Mouse (Mus musculus) spleen, adult 10 weeks (tissue): Measurements from ENCODE around the gene Uqcrc2. TPM values are rescaled to one million over a fixed set of nuclear protein-coding genes. Genes with fewer than 3 reads are reported as not detected.

Experiments
- polyA plus RNA-seq: library from polyadenylated mRNA; stranded (reverse); fragments of 350-450 nt; fragmentation: Illumina TruSeq; extraction: RNeasy Lipid Tissue Mini Kit (QIAGEN cat#74804); gene quantifications from one replicate; pipeline ENCODE4 v1.2.3, GENCODE M21; 2015; ENCODE audit warnings: low replicate concordance; ENCODE audit not compliant: insufficient read depth

The Uqcrc2 gene
- polyA plus RNA-seq = 211 TPM

DNA sequence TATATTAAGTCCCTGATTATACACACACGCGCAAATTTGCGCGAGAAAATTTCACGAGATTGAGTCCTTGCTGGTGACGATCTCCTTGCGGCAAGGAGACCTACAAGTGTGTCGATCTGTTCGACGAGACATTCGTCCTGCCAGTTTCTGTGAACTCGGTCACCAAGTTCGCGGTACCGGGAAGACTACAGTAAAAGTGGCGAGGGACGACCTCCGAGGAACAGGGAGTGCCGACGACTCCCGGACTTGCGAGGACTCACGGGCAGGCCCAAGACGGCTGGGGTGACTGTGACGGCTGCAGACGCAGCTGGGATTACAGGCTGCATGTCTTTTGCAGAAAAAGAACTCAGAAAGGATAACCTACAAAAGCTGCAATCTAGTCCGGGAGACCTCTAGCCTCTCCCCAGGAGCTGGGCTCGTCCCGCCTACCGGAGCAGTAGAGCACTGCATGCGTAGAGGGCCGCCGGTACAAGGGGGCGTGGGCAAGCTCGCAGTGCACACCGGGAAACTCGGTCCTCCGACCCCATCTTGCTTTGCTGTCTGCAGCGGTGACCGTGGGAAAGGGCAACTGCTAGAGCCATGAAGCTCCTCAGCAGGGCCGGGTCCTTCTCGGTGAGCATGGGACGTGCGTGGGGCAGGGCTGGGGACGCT is at the start of gene Uqcrc2:
TSS of gene Uqcrc2 (plus strand) at position 466 of the 651 bp plus-strand sequence.

DNA sequence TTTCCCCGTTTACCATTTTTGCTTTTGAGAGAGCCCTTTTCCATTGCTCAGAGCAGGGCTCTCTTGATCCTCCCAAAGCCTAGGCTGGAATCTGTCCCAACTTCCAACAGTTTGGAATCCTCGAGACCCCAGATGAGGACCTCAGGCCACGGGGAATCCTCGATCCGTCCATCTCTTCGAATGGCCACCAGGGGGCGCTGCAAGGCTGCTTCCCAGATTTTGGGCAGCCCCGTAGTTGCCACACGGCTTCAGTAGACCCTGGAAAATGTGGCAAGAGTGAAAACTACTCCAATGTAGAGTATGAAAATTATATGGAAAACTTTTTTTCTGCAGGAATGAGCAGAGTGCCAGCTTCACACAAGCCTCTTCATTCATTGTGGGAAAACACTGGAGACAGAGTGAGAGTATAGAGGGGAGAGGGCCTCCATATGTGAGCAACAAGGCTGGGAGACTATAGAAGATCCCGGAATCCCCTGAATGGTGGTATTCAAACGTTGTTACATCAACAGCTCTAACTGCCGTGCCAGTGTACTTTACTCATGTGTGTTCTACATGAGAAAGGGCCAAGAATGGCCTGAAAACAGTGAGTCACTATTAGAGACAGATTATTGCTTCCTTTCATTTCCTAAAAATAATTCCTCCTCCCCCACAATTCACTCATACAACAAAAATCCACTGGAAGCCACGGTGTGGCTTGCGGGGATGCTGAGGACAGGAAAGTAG is 35.3 kb downstream of the Uqcrc2 start, which contains the start of gene Pdzd9:
TSS of gene Pdzd9 (minus strand) at position 191 of the 723 bp plus-strand sequence.

DNA sequence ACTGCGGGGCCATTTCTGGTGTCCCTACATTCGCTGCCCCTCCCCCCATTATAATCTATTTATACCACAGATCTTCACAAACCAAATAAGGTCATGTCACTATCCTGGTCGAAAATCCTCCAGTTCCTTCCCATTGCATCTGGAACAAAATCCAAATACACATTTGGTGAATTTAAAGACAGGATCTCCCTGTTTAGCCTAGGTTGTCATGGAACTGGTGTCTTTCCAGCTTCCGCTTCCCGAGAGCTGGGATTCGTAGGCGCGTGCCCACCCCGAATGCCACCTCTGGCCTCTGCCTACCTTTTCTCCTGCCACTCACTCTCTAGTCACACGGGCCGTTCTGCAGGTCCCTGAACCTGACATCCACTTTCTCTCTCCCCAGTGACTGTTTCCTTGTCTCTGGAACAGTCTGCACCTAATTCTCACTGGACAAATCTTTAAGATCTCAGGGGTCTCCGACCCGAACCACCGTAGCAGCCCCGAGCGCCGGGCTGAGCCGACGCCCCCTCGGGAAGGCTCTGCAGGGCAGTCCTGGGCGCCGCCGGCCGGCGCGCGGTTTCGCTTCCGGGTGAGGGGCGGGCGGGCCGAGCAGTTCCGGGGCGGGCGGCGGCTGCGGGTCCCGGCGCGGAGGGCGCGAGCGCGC is 42.1 kb downstream of the Uqcrc2 start, which contains the start of gene Mosmo:
TSS of gene Mosmo (plus strand) at position 618 of the 643 bp plus-strand sequence.

Other genes with a start within 250 kb of the Uqcrc2 start
- gene Abca16, start 225.5 kb upstream of the Uqcrc2 start, polyA plus RNA-seq = not detected
- gene Pdzd9, start 35.2 kb downstream of the Uqcrc2 start, polyA plus RNA-seq = not detected
- gene Mosmo, start 42.4 kb downstream of the Uqcrc2 start, polyA plus RNA-seq = 51.7 TPM
- gene Vwa3a, start 104.1 kb downstream of the Uqcrc2 start, polyA plus RNA-seq = 0.23 TPM
- not detected for gene Gm5737, start 177.2 kb downstream of the Uqcrc2 start, polyA plus RNA-seq
- gene Eef2k, start 207.7 kb downstream of the Uqcrc2 start, polyA plus RNA-seq = 13.0 TPM